Mouse (Mus musculus) liver, embryonic 16.5 days (tissue): Measurements from ENCODE around the gene Cntnap1. TPM values are rescaled to one million over a fixed set of nuclear protein-coding genes. Genes with fewer than 3 reads are reported as not detected.

ENCODE experiments used
- ATAC-seq: fragments of 200-750 bp; cut with Nextera tagmentation; 2 replicates; pipeline ENCODE4 v1.8.0; 2017; ENCODE audit warnings: low read depth, mild to moderate bottlenecking, moderate number of reproducible peaks, moderate library complexity
- H3K27ac ChIP-seq: fragments of 300-500 bp; sonication (generic); 2 replicates; pipeline ENCODE4 v1.5.1; 2014; ENCODE audit warnings: mild to moderate bottlenecking, low read length
- H3K27me3 ChIP-seq: fragments of 300-500 bp; sonication (generic); 2 replicates; pipeline ENCODE4 v1.6.1; 2014; ENCODE audit warnings: low read depth, low read length, mixed read lengths; ENCODE audit not compliant: control insufficient read depth, insufficient read depth
- H3K36me3 ChIP-seq: fragments of 300-500 bp; sonication (generic); 2 replicates; pipeline ENCODE4 v1.6.1; 2014; ENCODE audit warnings: mild to moderate bottlenecking; ENCODE audit not compliant: control insufficient read depth, insufficient read depth
- H3K4me1 ChIP-seq: fragments of 300-500 bp; sonication (generic); 2 replicates; pipeline ENCODE4 v1.6.1; 2014; ENCODE audit warnings: low read depth, low read length, mixed read lengths; ENCODE audit not compliant: control insufficient read depth
- H3K4me2 ChIP-seq: fragments of 300-500 bp; sonication (generic); 2 replicates; pipeline ENCODE4 v1.6.1; 2014; ENCODE audit warnings: low read depth, low read length, mixed read lengths
- H3K4me3 ChIP-seq: fragments of 300-500 bp; sonication (generic); 2 replicates; pipeline ENCODE4 v1.5.1; 2014; ENCODE audit warnings: low read depth, mild to moderate bottlenecking, low read length
- H3K9ac ChIP-seq: fragments of 300-500 bp; sonication (generic); 2 replicates; pipeline ENCODE4 v1.6.1; 2014; ENCODE audit warnings: low read depth, low read length
- H3K9me3 ChIP-seq: fragments of 300-500 bp; sonication (generic); replicated peaks from 2 replicates; pipeline ENCODE4 v1.6.1; 2016; ENCODE audit warnings: low read length; ENCODE audit not compliant: control insufficient read depth
- WGBS: fragments of 180-500 bp; shearing (Covaris S2); extraction: QIAGEN DNeasy Blood & Tissue Kit; methylation state at CpG from one replicate; pipeline ENCODE4 v1.1.7; 2014; ENCODE audit not compliant: insufficient replicate concordance; 5-methylcytosine and 5-hydroxymethylcytosine counted together
- polyA plus RNA-seq: library from polyadenylated mRNA; unstranded; fragments of >200 nt; fragmentation: Nextera tagmentation; extraction: Ambion mirVana; gene quantifications from 2 replicates; pipeline ENCODE4 v1.2.1, GENCODE M21; 2015

Gene Cntnap1
- polyA plus RNA-seq, 1 experiment from 2014 or later, result 0.17 TPM

DNA sequence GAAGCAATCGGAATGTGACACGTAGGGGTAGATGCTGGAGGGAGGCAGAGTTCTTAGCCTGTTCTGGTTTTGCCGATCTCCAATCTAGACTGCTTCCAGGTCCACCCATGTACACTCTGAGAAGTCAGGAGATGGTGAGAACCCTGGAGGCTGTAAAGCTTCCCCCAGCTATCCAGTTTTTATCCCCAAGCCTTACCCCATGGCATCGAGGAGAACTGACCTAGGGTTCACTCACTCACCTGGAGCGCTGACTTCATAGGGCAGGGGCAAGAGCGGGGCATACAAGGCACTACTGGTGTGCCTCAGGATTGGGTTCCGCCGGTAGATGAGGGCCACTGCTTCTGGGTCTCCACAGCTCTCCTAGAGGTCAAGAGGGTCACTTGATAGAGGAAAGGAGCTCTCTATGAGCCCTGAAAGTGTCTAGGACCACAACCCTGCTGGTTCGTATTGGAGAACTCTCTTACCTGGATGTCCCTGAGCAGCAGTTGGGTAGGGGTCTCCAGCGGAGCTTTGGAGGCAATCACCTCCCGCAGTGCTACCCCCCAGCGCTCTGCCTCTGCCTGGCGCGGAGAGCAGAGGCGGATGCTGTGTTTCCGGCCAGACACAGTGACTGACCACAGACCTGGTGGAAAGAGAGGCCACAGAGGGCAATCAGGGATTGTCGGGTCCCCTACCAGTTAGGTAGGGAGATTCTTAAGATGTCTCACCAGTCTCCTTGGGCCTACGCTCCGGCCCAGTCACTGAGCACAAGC, 2.9 kb upstream of the Cntnap1 start:
- no peak for ATAC-seq
- peaks cover 35% of the 10 kb centered on the region for H3K4me1 ChIP-seq
- no peaks in the 10 kb centered on the region for H3K9me3 ChIP-seq
- 34% methylated on average over 19 of the region's 19 CpGs for WGBS
- H3K36me3 ChIP-seq, result no peaks in the 10 kb centered on the region
- peaks cover 100% of the 10 kb centered on the region for H3K27me3 ChIP-seq
- H3K4me3 ChIP-seq, result no peak overlapping the region
- no peak overlapping the region for H3K4me2 ChIP-seq
- H3K9ac ChIP-seq, result no peak overlapping the region
- H3K27ac ChIP-seq, result no peak overlapping the region

- Histone ChIP-seq H3K9ac (no peak overlapping the region), H3K4me3 (no peak overlapping the region), H3K4me1 (peaks cover 37% of the 10 kb centered on the region), H3K4me2 (no peak overlapping the region), H3K9me3 (no peaks in the 10 kb centered on the region), H3K27me3 (peaks cover 99% of the 10 kb centered on the region), H3K36me3 (no peaks in the 10 kb centered on the region), H3K27ac (no peak overlapping the region)
- WGBS, result 31% methylated on average over 8 of the region's 8 CpGs
- ATAC-seq, result no peak
Measured at GRCm38 (mm10) chr11:101167963-101168300, 2.4 kb upstream of the Cntnap1 start.

- WGBS, result 34% methylated on average over 18 of the region's 18 CpGs
- no peak for ATAC-seq
- Histone ChIP-seq H3K9me3 (no peaks in the 10 kb centered on the region), H3K9ac (no peak overlapping the region), H3K4me3 (no peak overlapping the region), H3K27ac (no peak overlapping the region), H3K4me1 (peaks cover 41% of the 10 kb centered on the region), H3K4me2 (no peak overlapping the region), H3K36me3 (no peaks in the 10 kb centered on the region), H3K27me3 (peaks cover 99% of the 10 kb centered on the region)
Measured at GRCm38 (mm10) chr11:101168301-101168980, 1.9 kb upstream of the Cntnap1 start.

DNA sequence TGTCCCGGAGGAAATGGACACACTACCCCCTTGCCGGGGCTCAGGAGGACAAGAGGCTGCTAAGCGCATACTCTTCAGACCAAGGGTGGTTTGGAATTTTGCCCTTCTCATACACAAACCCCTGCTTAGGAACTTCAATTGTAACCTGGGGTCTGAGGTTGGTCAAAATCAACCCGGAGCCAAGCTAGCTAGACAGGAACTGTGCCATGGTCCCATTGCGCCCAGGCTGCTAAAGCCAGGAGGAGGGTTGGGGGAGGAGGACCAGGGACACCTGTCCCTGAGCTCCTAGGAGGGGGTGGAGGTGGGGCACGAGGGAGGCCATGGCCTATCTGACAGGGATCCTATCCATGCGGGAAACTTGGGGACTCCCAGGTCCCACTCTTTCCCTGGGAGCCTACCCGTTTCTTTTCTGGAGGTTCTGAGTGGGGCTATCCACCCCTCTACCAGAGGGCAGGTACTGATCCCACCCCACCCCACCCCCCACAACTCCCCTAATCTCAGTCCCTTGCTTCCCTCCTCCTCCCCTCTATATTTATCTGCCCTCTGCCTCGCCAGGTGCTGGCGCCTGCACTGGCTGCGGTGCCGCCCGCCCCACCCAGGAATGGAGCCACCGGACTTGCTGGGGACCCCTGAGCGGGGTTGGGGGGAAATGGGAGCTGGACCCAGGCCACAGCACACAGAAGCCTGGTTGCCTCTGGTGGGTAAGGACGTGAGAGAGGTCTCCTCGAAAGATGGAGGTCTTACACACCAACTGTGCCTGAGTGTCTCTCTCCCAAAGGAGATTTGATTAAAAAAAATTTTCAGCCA, 819 bp upstream of the Cntnap1 start:
- no peak overlapping the region for H3K9ac ChIP-seq
- peak overlapping the region; percentile 65 for H3K4me2 ChIP-seq
- no peaks in the 10 kb centered on the region for H3K36me3 ChIP-seq
- H3K27me3 ChIP-seq, result peaks cover 99% of the 10 kb centered on the region
- no peak for ATAC-seq
- peaks cover 38% of the 10 kb centered on the region for H3K4me1 ChIP-seq
- H3K9me3 ChIP-seq, result no peaks in the 10 kb centered on the region
- 10% methylated on average over 17 of the region's 17 CpGs for WGBS
- H3K27ac ChIP-seq, result no peak overlapping the region
- H3K4me3 ChIP-seq, result peak overlapping the region; percentile 55

DNA sequence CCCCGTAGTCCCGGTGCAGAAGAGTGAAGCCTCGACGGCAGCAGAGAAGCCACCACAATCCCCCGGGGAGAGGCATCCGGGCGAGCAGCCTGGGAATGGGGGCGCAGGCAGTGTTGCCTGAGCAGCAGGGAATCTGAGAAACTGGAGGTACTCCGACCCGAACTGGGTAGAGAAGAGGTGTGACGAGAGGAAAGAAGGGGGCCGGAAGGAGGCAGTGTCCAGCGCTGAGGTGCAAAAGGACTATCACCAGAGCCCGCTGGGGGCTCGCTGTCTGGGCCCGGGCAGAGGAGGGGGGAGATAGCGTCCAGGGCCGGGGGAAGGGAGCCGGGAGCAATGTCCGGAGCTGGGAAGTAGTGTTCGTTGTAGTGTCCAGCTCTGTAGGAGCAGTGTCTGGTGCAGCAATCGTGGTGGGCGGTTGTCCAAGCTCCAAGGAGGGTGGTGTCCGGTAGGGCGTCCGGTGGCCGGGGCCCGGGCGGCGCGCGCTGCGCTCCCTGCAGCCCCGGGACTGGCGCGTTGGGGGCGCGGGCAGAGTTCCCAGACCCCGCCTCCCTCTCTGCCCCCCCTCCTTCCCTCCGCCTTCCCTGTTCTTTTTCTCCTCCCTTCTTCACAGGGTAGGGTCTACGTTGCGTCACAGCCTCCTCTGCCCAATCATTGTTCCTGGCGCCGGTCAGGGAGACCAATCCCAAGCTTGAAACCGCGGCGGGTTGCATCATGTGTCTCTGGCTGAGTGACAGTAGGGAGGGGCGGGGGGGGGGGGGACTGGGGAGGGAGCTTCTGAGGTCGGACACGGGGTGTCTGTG, 688 bp downstream of the Cntnap1 start, which contains the start of gene Plekhh3:
Gene Plekhh3 (minus strand): TSS at position 541 of the 800 bp plus-strand sequence.
- H3K27me3 ChIP-seq, result peaks cover 99% of the 10 kb centered on the region
- H3K4me1 ChIP-seq, result peaks cover 30% of the 10 kb centered on the region
- no peaks in the 10 kb centered on the region for H3K9me3 ChIP-seq
- peak within 1 kb of the TSS; percentile 65 for H3K4me2 ChIP-seq
- WGBS, result under 1% methylated on average over 50 of the region's 50 CpGs
- no peaks in the 10 kb centered on the region for H3K36me3 ChIP-seq
- peak within 1 kb of the TSS; percentile 55 for H3K4me3 ChIP-seq
- H3K27ac ChIP-seq, result peak within 1 kb of the TSS; percentile 54
- H3K9ac ChIP-seq, result peak within 1 kb of the TSS; percentile 44
- peak; percentile 88 for ATAC-seq

- H3K4me2 ChIP-seq, result peak overlapping the region; percentile 65
- no peaks in the 10 kb centered on the region for H3K9me3 ChIP-seq
- peaks cover 99% of the 10 kb centered on the region for H3K27me3 ChIP-seq
- peak; percentile 43 for ATAC-seq
- H3K27ac ChIP-seq, result peak overlapping the region; percentile 54
- no peaks in the 10 kb centered on the region for H3K36me3 ChIP-seq
- H3K4me1 ChIP-seq, result peaks cover 30% of the 10 kb centered on the region
- peak overlapping the region; percentile 55 for H3K4me3 ChIP-seq
- WGBS, result under 1% methylated on average over 31 of the region's 31 CpGs
- H3K9ac ChIP-seq, result no peak overlapping the region; the same call in 1 of the 2 replicates
Measured at GRCm38 (mm10) chr11:101171721-101172433, 1.6 kb downstream of the Cntnap1 start.

- Histone ChIP-seq H3K9ac (no peak overlapping the region; the same call in 1 of the 2 replicates), H3K4me1 (peaks cover 30% of the 10 kb centered on the region)
Measured at GRCm38 (mm10) chr11:101172434-101172815, 2.1 kb downstream of the Cntnap1 start.

GRCm38 (mm10) chr11:101173112-101173511, 2.8 kb downstream of the Cntnap1 start:
- H3K9ac ChIP-seq, result no peak overlapping the region
- H3K27me3 ChIP-seq, result peaks cover 99% of the 10 kb centered on the region
- WGBS, result 7% methylated on average over 11 of the region's 11 CpGs
- peaks cover 30% of the 10 kb centered on the region for H3K4me1 ChIP-seq
- no peaks in the 10 kb centered on the region for H3K36me3 ChIP-seq
- no peak overlapping the region for H3K4me3 ChIP-seq
- no peaks in the 10 kb centered on the region for H3K9me3 ChIP-seq
- H3K27ac ChIP-seq, result no peak overlapping the region
- H3K4me2 ChIP-seq, result peak overlapping the region; percentile 68; the same call in 1 of the 2 replicates
- no peak for ATAC-seq

More at GRCm38 (mm10) chr11:101172434-101172815, 2.1 kb downstream of the Cntnap1 start:
- Histone ChIP-seq H3K27me3 (peaks cover 99% of the 10 kb centered on the region), H3K9me3 (no peaks in the 10 kb centered on the region), H3K4me2 (peak overlapping the region; percentile 65), H3K4me3 (peak overlapping the region; percentile 55), H3K27ac (peak overlapping the region; percentile 54), H3K36me3 (no peaks in the 10 kb centered on the region)
- 4% methylated on average over 5 of the region's 5 CpGs for WGBS
- ATAC-seq, result no peak
